Mouse (Mus musculus): ENCODE data around the gene Orai3. TPM values are rescaled to one million over a fixed set of nuclear protein-coding genes. Genes with fewer than 3 reads are reported as not detected.

The Orai3 gene
- total RNA-seq, 2 experiments from 2014 or later, result 21.0 to 29.5 TPM

- no peak for ATAC-seq (replicated peaks; ENCODE audit: low FRiP score, low TSS enrichment, poor library complexity, severe bottlenecking)
These were observed 8.7 kb downstream of the Orai3 start for GRCm38 (mm10) chr7:127778350-127778749.

- no peak for ATAC-seq (replicated peaks; ENCODE audit: low FRiP score, low TSS enrichment, poor library complexity, severe bottlenecking)
These were observed 15.7 kb downstream of the Orai3 start, which contains the start of gene Gm49388 for GRCm38 (mm10) chr7:127785308-127785707. Gene Gm49388, plus strand, starts transcription at chr7:127785608.

- ATAC-seq (replicated peaks; ENCODE audit: low FRiP score, low TSS enrichment, poor library complexity, severe bottlenecking), result no peak
These were observed 27.6 kb downstream of the Orai3 start for GRCm38 (mm10) chr7:127797076-127797845.

- no peak for ATAC-seq (replicated peaks; ENCODE audit: low FRiP score, low TSS enrichment, poor library complexity, severe bottlenecking)
These were observed 29.0 kb downstream of the Orai3 start for GRCm38 (mm10) chr7:127798591-127798990.

- ATAC-seq (replicated peaks; ENCODE audit: low FRiP score, low TSS enrichment, poor library complexity, severe bottlenecking), result no peak
These were observed 29.6 kb downstream of the Orai3 start for GRCm38 (mm10) chr7:127799211-127799610.

- ATAC-seq (replicated peaks; ENCODE audit: low FRiP score, low TSS enrichment, poor library complexity, severe bottlenecking), result no peak
These were observed 30.1 kb downstream of the Orai3 start for GRCm38 (mm10) chr7:127799738-127800137.

GRCm38 (mm10) chr7:127800435-127801009, 30.9 kb downstream of the Orai3 start, which contains the start of gene Hsd3b7:
Gene Hsd3b7, plus strand, starts transcription at chr7:127800604.
- ATAC-seq (replicated peaks; ENCODE audit: low FRiP score, low TSS enrichment, poor library complexity, severe bottlenecking), result peak; percentile 45

GRCm38 (mm10) chr7:127801010-127801621, 31.5 kb downstream of the Orai3 start:
- no peak for ATAC-seq (replicated peaks; ENCODE audit: low FRiP score, low TSS enrichment, poor library complexity, severe bottlenecking)

- no peak for ATAC-seq (replicated peaks; ENCODE audit: low FRiP score, low TSS enrichment, poor library complexity, severe bottlenecking)
These were observed 32.7 kb downstream of the Orai3 start for GRCm38 (mm10) chr7:127802313-127802712.

- no peak for ATAC-seq (replicated peaks; ENCODE audit: low FRiP score, low TSS enrichment, poor library complexity, severe bottlenecking)
These were observed 39.2 kb downstream of the Orai3 start for GRCm38 (mm10) chr7:127808821-127809220.

- no peak for ATAC-seq (replicated peaks; ENCODE audit: low FRiP score, low TSS enrichment, poor library complexity, severe bottlenecking)
These were observed 40.2 kb downstream of the Orai3 start for GRCm38 (mm10) chr7:127809846-127810245.

GRCm38 (mm10) chr7:127810650-127811049, 41.0 kb downstream of the Orai3 start:
- ATAC-seq (replicated peaks; ENCODE audit: low FRiP score, low TSS enrichment, poor library complexity, severe bottlenecking), result no peak

GRCm38 (mm10) chr7:127811240-127811639, 41.6 kb downstream of the Orai3 start:
- ATAC-seq (replicated peaks; ENCODE audit: low FRiP score, low TSS enrichment, poor library complexity, severe bottlenecking), result no peak

- no peak for ATAC-seq (replicated peaks; ENCODE audit: low FRiP score, low TSS enrichment, poor library complexity, severe bottlenecking)
These were observed 42.7 kb downstream of the Orai3 start for GRCm38 (mm10) chr7:127812292-127812691.

GRCm38 (mm10) chr7:127813821-127814220, 44.2 kb downstream of the Orai3 start:
- no peak for ATAC-seq (replicated peaks; ENCODE audit: low FRiP score, low TSS enrichment, poor library complexity, severe bottlenecking)

GRCm38 (mm10) chr7:127814241-127814921, 44.8 kb downstream of the Orai3 start:
- no peak for ATAC-seq (replicated peaks; ENCODE audit: low FRiP score, low TSS enrichment, poor library complexity, severe bottlenecking)

- no peak for ATAC-seq (replicated peaks; ENCODE audit: low FRiP score, low TSS enrichment, poor library complexity, severe bottlenecking)
These were observed 45.6 kb downstream of the Orai3 start for GRCm38 (mm10) chr7:127815116-127815665.

GRCm38 (mm10) chr7:127815954-127816821, 46.6 kb downstream of the Orai3 start:
- ATAC-seq (replicated peaks; ENCODE audit: low FRiP score, low TSS enrichment, poor library complexity, severe bottlenecking), result peak; percentile 85

GRCm38 (mm10) chr7:127817053-127817452, 47.4 kb downstream of the Orai3 start:
- no peak for ATAC-seq (replicated peaks; ENCODE audit: low FRiP score, low TSS enrichment, poor library complexity, severe bottlenecking)

Data from megakaryocyte-erythroid progenitor cell, adult 5-6 weeks (primary cell).